8 mouse cellular contexts compared by ENCODE assay signal in genomic region chr8:22192660-22193431, GRCm38 (mm10). TPM values are rescaled to one million over a fixed set of nuclear protein-coding genes. Genes with fewer than 3 reads are reported as not detected.
DNase-seq lines count a peak whose midpoint lies in the region; ATAC-seq lines count a peak whose summit lies in the region.

Gene Vps36, plus strand, starts transcription at chr8:22192809.

- peaks cover 43% of the 10 kb centered on the region for H3K79me2 ChIP-seq in macrophage (ENCODE audit: inconsistent target)

- peak; percentile 96 for ATAC-seq in hindbrain, embryonic 16.5 days

- WGBS in hindbrain, embryonic 16.5 days = under 1% methylated on average over 61 of the region's 73 CpGs
- WGBS in macrophage (ENCODE audit: missing documents) = under 1% methylated on average over 72 of the region's 73 CpGs

- peaks cover 6% of the 10 kb centered on the region for H3K4me1 ChIP-seq in hindbrain, embryonic 16.5 days (ENCODE audit: control insufficient read depth, insufficient read depth, low read depth, low read length)

- peak; percentile 87 for DNase-seq in T-cell, adult 2 months (ENCODE audit: low spot score)
- peak; percentile 92 for DNase-seq in cerebellum, postnatal 36 days
- peak; percentile 86 for DNase-seq in gastrocnemius, adult 18-20 months (ENCODE audit: low spot score)
- peak; percentile 83 to 86 for DNase-seq in left cerebral cortex, adult 18-20 months (ENCODE audit: low spot score in 2 of 2)
- peak; percentile 83 for DNase-seq in right cerebral cortex, adult 18-20 months
- peak; percentile 48 for DNase-seq in urinary bladder, postnatal 10 days (ENCODE audit: low spot score)

- peak within 1 kb of the TSS; percentile 96 for H3K4me3 ChIP-seq in hindbrain, embryonic 16.5 days (ENCODE audit: low read length)
- H3K4me3 ChIP-seq in macrophage (ENCODE audit: inconsistent target) = peak within 1 kb of the TSS; percentile 76

- peak within 1 kb of the TSS; percentile 97 for H3K27ac ChIP-seq in hindbrain, embryonic 16.5 days (ENCODE audit: low read depth, low read length)
- peak within 1 kb of the TSS; percentile 57 for H3K27ac ChIP-seq in macrophage

- H3K9me3 ChIP-seq in hindbrain, embryonic 16.5 days (ENCODE audit: control insufficient read depth, low read length) = no peaks in the 10 kb centered on the region

- H3K36me3 ChIP-seq in hindbrain, embryonic 16.5 days (ENCODE audit: control insufficient read depth, insufficient read depth, low read length) = no peaks in the 10 kb centered on the region
- H3K36me3 ChIP-seq in macrophage (ENCODE audit: inconsistent target) = no peaks in the 10 kb centered on the region

- H3K9ac ChIP-seq in hindbrain, embryonic 16.5 days (ENCODE audit: low read depth, low read length) = peak within 1 kb of the TSS; percentile 99

- H3K27me3 ChIP-seq in hindbrain, embryonic 16.5 days (replicated peaks; ENCODE audit: control insufficient read depth, insufficient read depth, low read length) = no peaks in the 10 kb centered on the region

- peak within 1 kb of the TSS; percentile 64 for H3K4me2 ChIP-seq in hindbrain, embryonic 16.5 days (ENCODE audit: low read length)

RNA-seq across cellular contexts. Expression of gene Vps36, which starts in this region (rescaled TPM):
- 10 to 100 TPM; 25.5 to 26.3 TPM for total RNA-seq in gastrocnemius, adult 18-20 months (2021)
- 41.4 and 44.3 TPM in 2 replicates for polyA plus RNA-seq in hindbrain, embryonic 16.5 days (2015; fragmentation: Nextera tagmentation; extraction: Ambion mirVana)
- 10 to 100 TPM; 20.4 to 24.1 TPM for total RNA-seq in left cerebral cortex, adult 18-20 months (2021)
- total RNA-seq in macrophage (2018; cell fraction: chromatin; rRNA removed) = 10 to 100 TPM in 16 of 26 experiments, 1 to 10 TPM in 10; 4.1 to 17.6 (median 12.7) TPM
- 10 to 100 TPM; 16.3 to 26.6 (median 21.8) TPM for total RNA-seq in macrophage (2018; cell fraction: cytosol; rRNA removed)
- total RNA-seq in macrophage (2018; cell fraction: nucleus; rRNA removed) = 10 to 100 TPM in 19 of 26 experiments, 1 to 10 TPM in 7; 6.3 to 25.7 (median 13.3) TPM
- polyA plus RNA-seq in macrophage (2018) = 18.8 to 27.6 TPM (median 20.9 TPM) in 3 replicates

Comparison
In these comparisons a context has a peak if more than half of its experiments do, and no peak if none do; other contexts are left out.
1. Peak in every context shown above with its lines: DNase-seq, ATAC-seq, H3K4me3 ChIP-seq and H3K27ac ChIP-seq.